Mouse (Mus musculus): ENCODE measurements at regions not wholly inside any gene's neighbourhood (a gene's known extent, or its start where the extent isn't known, plus 50 kb on each side); places are given as distances from the start of the nearest gene placed in this dataset.

DNA sequence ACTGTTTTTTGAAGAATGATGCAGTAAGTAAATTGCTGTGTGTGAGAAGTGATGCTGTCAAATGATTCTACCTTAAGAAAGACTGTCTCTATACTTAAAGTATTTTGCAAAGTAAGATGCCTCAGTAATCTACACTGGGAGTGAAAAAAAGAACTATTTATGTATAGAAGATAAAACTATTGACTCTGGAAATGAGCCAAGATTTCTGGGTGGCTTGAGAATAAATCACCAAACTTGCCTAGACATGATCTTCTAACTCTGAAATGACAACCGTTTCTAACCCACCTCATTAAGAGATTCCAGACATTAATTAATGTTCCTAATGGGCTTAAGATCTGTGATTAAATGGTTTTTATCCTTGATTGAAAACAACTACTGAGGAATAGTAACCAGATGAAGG is 58.0 kb upstream of the Chd1 start:
- no peak overlapping the region for H3K9ac ChIP-seq (ENCODE audit: low read length)
- 44% methylated on average over 1 of the region's 1 CpGs for WGBS
- no peak overlapping the region for H3K4me2 ChIP-seq (ENCODE audit: low read depth, low read length, severe bottlenecking)
- H3K27me3 ChIP-seq (ENCODE audit: control insufficient read depth, insufficient read depth, low read length) = no peaks in the 10 kb centered on the region
- no peak overlapping the region for H3K27ac ChIP-seq (ENCODE audit: low read depth, low read length)
- H3K4me1 ChIP-seq (replicated peaks; ENCODE audit: control insufficient read depth, insufficient read depth, low read length) = no peaks in the 10 kb centered on the region
- ATAC-seq (replicated peaks; ENCODE audit: low FRiP score) (no peak), DNase-seq (ENCODE audit: low spot score) (no peak)
- no peak overlapping the region for H3K4me3 ChIP-seq (ENCODE audit: low read depth, low read length)
- H3K36me3 ChIP-seq (ENCODE audit: control insufficient read depth, insufficient read depth, low read length) = no peaks in the 10 kb centered on the region
- H3K9me3 ChIP-seq (ENCODE audit: control insufficient read depth, low read length) = no peaks in the 10 kb centered on the region

DNA sequence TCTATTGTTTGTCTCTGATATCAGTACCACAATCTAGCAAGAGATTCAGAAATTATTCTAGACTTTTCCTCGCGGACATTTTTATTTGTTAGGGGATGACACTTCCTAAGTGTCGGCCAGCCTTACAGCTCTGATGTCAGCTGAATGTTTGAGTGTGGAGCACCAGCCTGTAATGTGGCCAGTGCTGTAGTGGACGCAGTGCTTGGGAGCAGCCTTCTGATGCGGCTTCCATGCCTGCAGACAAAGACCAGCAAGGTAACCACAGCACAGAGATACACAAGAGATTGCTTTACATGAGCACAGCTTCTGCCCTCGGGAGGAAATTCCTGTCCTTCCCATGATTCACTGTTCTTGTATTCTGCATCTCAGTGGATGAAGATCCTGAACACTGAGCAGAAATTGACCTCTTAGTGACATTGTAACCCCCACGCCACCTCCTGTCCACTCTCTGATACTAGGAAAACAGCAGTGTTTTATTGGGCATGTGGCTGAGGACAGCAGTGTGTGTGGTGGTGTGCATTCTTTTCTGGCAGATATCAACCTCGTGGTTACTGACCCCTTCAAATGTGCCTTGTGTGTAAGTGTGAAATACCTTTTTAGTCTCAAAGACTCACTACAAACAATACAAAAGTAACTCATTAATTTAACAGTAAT is 54.6 kb upstream of the Chd1 start:
- Histone ChIP-seq H3K4me2 (ENCODE audit: low read depth, low read length, severe bottlenecking) (no peak overlapping the region), H3K27ac (ENCODE audit: low read depth, low read length) (no peak overlapping the region), H3K4me3 (ENCODE audit: low read depth, low read length) (no peak overlapping the region), H3K27me3 (ENCODE audit: control insufficient read depth, insufficient read depth, low read length) (no peaks in the 10 kb centered on the region), H3K4me1 (replicated peaks; ENCODE audit: control insufficient read depth, insufficient read depth, low read length) (no peaks in the 10 kb centered on the region), H3K9me3 (ENCODE audit: control insufficient read depth, low read length) (no peaks in the 10 kb centered on the region), H3K9ac (ENCODE audit: low read length) (no peak overlapping the region), H3K36me3 (ENCODE audit: control insufficient read depth, insufficient read depth, low read length) (no peaks in the 10 kb centered on the region)
- no peak for DNase-seq (ENCODE audit: low spot score)
- ATAC-seq (replicated peaks; ENCODE audit: low FRiP score) = no peak
- WGBS = 77% methylated on average over 8 of the region's 8 CpGs

GRCm38 (mm10) chr17:15651869-15652268 is 52.9 kb upstream of the Chd1 start:
- H3K4me2 ChIP-seq (ENCODE audit: low read depth, low read length, severe bottlenecking) = no peak overlapping the region
- DNase-seq (ENCODE audit: low spot score) = no peak
- no peaks in the 10 kb centered on the region for H3K4me1 ChIP-seq (replicated peaks; ENCODE audit: control insufficient read depth, insufficient read depth, low read length)
- H3K36me3 ChIP-seq (ENCODE audit: control insufficient read depth, insufficient read depth, low read length) = no peaks in the 10 kb centered on the region
- H3K4me3 ChIP-seq (ENCODE audit: low read depth, low read length) = no peak overlapping the region
- no peak for ATAC-seq (replicated peaks; ENCODE audit: low FRiP score)
- 93% methylated on average over 3 of the region's 3 CpGs for WGBS
- H3K27me3 ChIP-seq (ENCODE audit: control insufficient read depth, insufficient read depth, low read length) = no peaks in the 10 kb centered on the region
- H3K27ac ChIP-seq (ENCODE audit: low read depth, low read length) = no peak overlapping the region
- H3K9ac ChIP-seq (ENCODE audit: low read length) = no peak overlapping the region
- no peaks in the 10 kb centered on the region for H3K9me3 ChIP-seq (ENCODE audit: control insufficient read depth, low read length)
